Mouse (Mus musculus): ENCODE measurements at regions not wholly inside any gene's neighbourhood (a gene's known extent, or its start where the extent isn't known, plus 50 kb on each side); places are given as distances from the start of the nearest gene placed in this dataset.
A peak's percentile ranks its signal among the peaks of the same experiment; 100 is the strongest.

- 0 out of 2 replicates have a peak, but pooled peaks cover 1% of the 10 kb centered on the region for H3K4me1 ChIP-seq (ENCODE audit: control insufficient read depth, insufficient read depth, low read length)
- no peak overlapping the region for H3K27ac ChIP-seq (ENCODE audit: insufficient read depth, low read depth, low read length)
- H3K36me3 ChIP-seq (ENCODE audit: control insufficient read depth, insufficient read depth, low read length), result no peaks in the 10 kb centered on the region
- TF ChIP-seq CTCF (conservative IDR thresholded peaks at IDR 0.05; ENCODE audit: insufficient read depth, insufficient read length, low read depth, low read length), result no peak
- TF ChIP-seq POLR2A (IDR thresholded peaks at IDR 0.05; ENCODE audit: low read depth, low read length), result no peak
- WGBS, result 85% methylated on average over 3 of the region's 3 CpGs
- no peak for DNase-seq
- H3K27me3 ChIP-seq (replicated peaks; ENCODE audit: control insufficient read depth, insufficient read depth, low read length), result no peaks in the 10 kb centered on the region
- no peak overlapping the region for H3K4me3 ChIP-seq (ENCODE audit: insufficient read depth, low read depth, low read length)
Observed at GRCm38 (mm10) chr2:74014201-74014600, 103.1 kb upstream of the Atp5g3 start.

GRCm38 (mm10) chr2:73998531-73998930, 87.4 kb upstream of the Atp5g3 start:
- Histone ChIP-seq H3K4me1 (ENCODE audit: control insufficient read depth, insufficient read depth, low read length) (no peaks in the 10 kb centered on the region), H3K27ac (ENCODE audit: insufficient read depth, low read depth, low read length) (no peak overlapping the region), H3K27me3 (replicated peaks; ENCODE audit: control insufficient read depth, insufficient read depth, low read length) (no peaks in the 10 kb centered on the region), H3K36me3 (ENCODE audit: control insufficient read depth, insufficient read depth, low read length) (no peaks in the 10 kb centered on the region), H3K4me3 (ENCODE audit: insufficient read depth, low read depth, low read length) (no peak overlapping the region)
- 12% methylated on average over 2 of the region's 2 CpGs for WGBS
- DNase-seq, result peak; percentile 36
- no peak for TF ChIP-seq POLR2A (IDR thresholded peaks at IDR 0.05; ENCODE audit: low read depth, low read length)
- TF ChIP-seq CTCF (conservative IDR thresholded peaks at IDR 0.05; ENCODE audit: insufficient read depth, insufficient read length, low read depth, low read length), result 0 out of 2 replicates have a peak, but pooled peaks have one; percentile 13

GRCm38 (mm10) chr2:73996986-73997385, 85.9 kb upstream of the Atp5g3 start:
- DNase-seq, result no peak
- H3K36me3 ChIP-seq (ENCODE audit: control insufficient read depth, insufficient read depth, low read length), result no peaks in the 10 kb centered on the region
- no peak overlapping the region for H3K27ac ChIP-seq (ENCODE audit: insufficient read depth, low read depth, low read length)
- H3K27me3 ChIP-seq (replicated peaks; ENCODE audit: control insufficient read depth, insufficient read depth, low read length), result no peaks in the 10 kb centered on the region
- H3K4me3 ChIP-seq (ENCODE audit: insufficient read depth, low read depth, low read length), result no peak overlapping the region
- 64% methylated on average over 5 of the region's 5 CpGs for WGBS
- H3K4me1 ChIP-seq (ENCODE audit: control insufficient read depth, insufficient read depth, low read length), result no peaks in the 10 kb centered on the region
- TF ChIP-seq CTCF (conservative IDR thresholded peaks at IDR 0.05; ENCODE audit: insufficient read depth, insufficient read length, low read depth, low read length) (no peak), POLR2A (IDR thresholded peaks at IDR 0.05; ENCODE audit: low read depth, low read length) (no peak)

GRCm38 (mm10) chr2:73991818-73992217, 80.7 kb upstream of the Atp5g3 start:
- no peaks in the 10 kb centered on the region for H3K36me3 ChIP-seq (ENCODE audit: control insufficient read depth, insufficient read depth, low read length)
- no peaks in the 10 kb centered on the region; the same call in 1 of the 2 replicates for H3K27me3 ChIP-seq (replicated peaks; ENCODE audit: control insufficient read depth, insufficient read depth, low read length)
- no peak for TF ChIP-seq POLR2A (IDR thresholded peaks at IDR 0.05; ENCODE audit: low read depth, low read length)
- no peak for TF ChIP-seq CTCF (conservative IDR thresholded peaks at IDR 0.05; ENCODE audit: insufficient read depth, insufficient read length, low read depth, low read length)
- no peak overlapping the region for H3K4me3 ChIP-seq (ENCODE audit: insufficient read depth, low read depth, low read length)
- 80% methylated on average over 11 of the region's 11 CpGs for WGBS
- no peaks in the 10 kb centered on the region for H3K4me1 ChIP-seq (ENCODE audit: control insufficient read depth, insufficient read depth, low read length)
- DNase-seq, result no peak
- no peak overlapping the region for H3K27ac ChIP-seq (ENCODE audit: insufficient read depth, low read depth, low read length)

GRCm38 (mm10) chr2:73987441-73988105, 76.4 kb upstream of the Atp5g3 start:
- 80% methylated on average over 10 of the region's 10 CpGs for WGBS
- peak; percentile 6 for DNase-seq
- TF ChIP-seq POLR2A (IDR thresholded peaks at IDR 0.05; ENCODE audit: low read depth, low read length), result no peak
- TF ChIP-seq CTCF (conservative IDR thresholded peaks at IDR 0.05; ENCODE audit: insufficient read depth, insufficient read length, low read depth, low read length), result no peak
- H3K4me1 ChIP-seq (ENCODE audit: control insufficient read depth, insufficient read depth, low read length), result no peaks in the 10 kb centered on the region
- no peak overlapping the region for H3K4me3 ChIP-seq (ENCODE audit: insufficient read depth, low read depth, low read length)
- H3K36me3 ChIP-seq (ENCODE audit: control insufficient read depth, insufficient read depth, low read length), result no peaks in the 10 kb centered on the region
- H3K27ac ChIP-seq (ENCODE audit: insufficient read depth, low read depth, low read length), result no peak overlapping the region
- H3K27me3 ChIP-seq (replicated peaks; ENCODE audit: control insufficient read depth, insufficient read depth, low read length), result no peaks in the 10 kb centered on the region; the same call in 1 of the 2 replicates

GRCm38 (mm10) chr2:73985911-73986250, 74.8 kb upstream of the Atp5g3 start:
- H3K27me3 ChIP-seq (replicated peaks; ENCODE audit: control insufficient read depth, insufficient read depth, low read length), result no peaks in the 10 kb centered on the region; the same call in 1 of the 2 replicates
- H3K4me3 ChIP-seq (ENCODE audit: insufficient read depth, low read depth, low read length), result no peak overlapping the region
- H3K36me3 ChIP-seq (ENCODE audit: control insufficient read depth, insufficient read depth, low read length), result no peaks in the 10 kb centered on the region
- H3K4me1 ChIP-seq (ENCODE audit: control insufficient read depth, insufficient read depth, low read length), result no peaks in the 10 kb centered on the region
- no peak for DNase-seq
- 78% methylated on average over 6 of the region's 6 CpGs for WGBS
- no peak for TF ChIP-seq CTCF (conservative IDR thresholded peaks at IDR 0.05; ENCODE audit: insufficient read depth, insufficient read length, low read depth, low read length)
- no peak for TF ChIP-seq POLR2A (IDR thresholded peaks at IDR 0.05; ENCODE audit: low read depth, low read length)
- no peak overlapping the region for H3K27ac ChIP-seq (ENCODE audit: insufficient read depth, low read depth, low read length)

- Histone ChIP-seq H3K27me3 (replicated peaks; ENCODE audit: control insufficient read depth, insufficient read depth, low read length) (no peaks in the 10 kb centered on the region), H3K36me3 (ENCODE audit: control insufficient read depth, insufficient read depth, low read length) (no peaks in the 10 kb centered on the region), H3K4me3 (ENCODE audit: insufficient read depth, low read depth, low read length) (no peak overlapping the region), H3K27ac (ENCODE audit: insufficient read depth, low read depth, low read length) (no peak overlapping the region), H3K4me1 (ENCODE audit: control insufficient read depth, insufficient read depth, low read length) (no peaks in the 10 kb centered on the region)
- no peak for TF ChIP-seq POLR2A (IDR thresholded peaks at IDR 0.05; ENCODE audit: low read depth, low read length)
- no peak for TF ChIP-seq CTCF (conservative IDR thresholded peaks at IDR 0.05; ENCODE audit: insufficient read depth, insufficient read length, low read depth, low read length)
- DNase-seq, result no peak
- WGBS, result 81% methylated on average over 14 of the region's 14 CpGs
Observed at GRCm38 (mm10) chr2:73985238-73985910, 74.2 kb upstream of the Atp5g3 start.

Measured in kidney, adult 2 months (tissue).